Mouse (Mus musculus): Measurements from ENCODE around the gene Vmn2r91. TPM values are rescaled to one million over a fixed set of nuclear protein-coding genes. Genes with fewer than 3 reads are reported as not detected.
"Not testable (repeated sequence)": the region's sequence is repeated elsewhere in the genome, so short reads cannot be mapped to it uniquely, and the experiment has no call there.

Gene Vmn2r91
- total RNA-seq (2021), result not detected
- long read RNA-seq, experiment 1, result 0 reads
- long read RNA-seq, experiment 2, result 0 reads

DNA sequence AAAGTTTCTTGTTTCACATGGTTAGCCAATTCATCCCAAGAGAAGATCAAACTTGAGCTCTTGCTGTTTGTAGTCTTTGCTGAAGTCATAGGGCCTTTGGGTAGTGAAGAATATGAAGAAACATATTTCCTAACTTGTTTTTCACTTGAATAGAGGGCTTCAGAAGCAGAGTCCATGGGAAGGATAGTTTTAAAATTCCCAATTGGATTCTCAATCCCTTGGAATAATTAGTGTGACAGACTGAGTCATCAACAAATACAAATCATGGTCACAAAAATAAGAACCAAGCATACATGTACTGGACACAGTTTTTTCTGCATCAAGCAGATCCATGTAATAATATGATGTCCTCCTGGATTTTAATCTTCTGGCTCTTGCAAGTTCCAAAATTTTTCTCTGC lies at the start of gene Vmn2r91:
Gene Vmn2r91, plus strand, starts transcription at position 301 of the 400 bp plus-strand sequence.
- DNase-seq (ENCODE audit: low spot score in 2 of 2), result not testable (repeated sequence)

DNA sequence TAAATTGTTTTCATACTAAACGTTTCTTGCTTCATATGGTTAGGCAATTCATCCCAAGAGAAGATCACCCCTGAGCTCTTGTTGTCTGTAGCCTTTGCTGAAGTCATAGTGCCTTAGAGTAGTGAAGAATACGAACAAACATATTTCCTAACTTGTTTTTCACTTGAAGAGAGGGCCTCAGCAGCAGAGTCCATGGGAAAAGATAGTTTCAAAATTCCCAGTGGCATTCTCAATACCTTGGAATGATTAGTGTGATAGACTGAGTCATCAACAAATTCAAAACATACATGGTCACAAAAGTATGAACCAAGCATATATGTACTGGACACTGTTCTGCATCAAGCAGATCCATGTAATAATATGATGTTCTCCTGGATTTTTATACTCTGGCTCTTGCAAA lies 35.7 kb upstream of the Vmn2r91 start, which contains the start of gene Vmn2r124:
Gene Vmn2r124, plus strand, starts transcription at position 301 of the 400 bp plus-strand sequence.
- no peak for DNase-seq (ENCODE audit: low spot score in 2 of 2)

DNA sequence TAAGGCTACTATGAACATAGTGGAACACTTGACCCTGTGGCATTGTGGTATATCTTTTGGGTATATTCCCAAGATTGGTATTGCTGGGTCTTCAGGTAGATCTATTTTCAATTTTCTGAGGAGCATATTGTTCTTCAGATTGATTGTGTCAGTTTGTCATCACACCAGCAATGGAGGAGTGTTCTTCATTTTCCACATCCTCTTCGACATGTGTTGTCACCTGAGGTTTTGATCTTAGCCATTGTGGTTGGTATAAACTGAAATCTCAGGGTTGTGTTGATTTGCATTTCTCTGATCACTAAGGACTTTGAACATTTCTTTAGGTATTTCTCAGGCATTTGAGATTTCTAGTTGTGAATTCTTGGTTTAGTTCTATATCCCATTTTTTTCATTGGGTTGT lies 10.8 kb downstream of the Vmn2r91 start:
- not testable (repeated sequence) for DNase-seq (ENCODE audit: low spot score in 2 of 2)

DNA sequence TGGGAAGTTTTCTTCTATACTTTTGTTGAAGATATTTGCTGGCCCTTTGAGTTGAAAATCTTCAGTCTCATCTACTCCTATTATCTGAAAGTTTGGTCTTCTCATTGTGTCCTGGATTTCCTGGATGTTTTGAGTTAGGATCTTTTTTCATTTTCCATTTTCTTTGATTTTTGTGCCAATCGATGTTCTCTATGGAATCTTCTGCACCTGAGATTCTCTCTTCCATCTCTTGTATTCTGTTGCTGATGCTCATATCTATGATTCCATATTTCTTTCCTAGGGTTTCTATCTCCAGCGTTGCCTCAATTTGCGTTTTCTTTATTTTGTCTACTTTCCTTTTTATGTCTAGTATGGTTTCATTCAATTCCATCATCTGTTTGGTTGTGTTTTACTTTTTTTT lies 17.4 kb downstream of the Vmn2r91 start:
- not testable (repeated sequence) for DNase-seq (ENCODE audit: low spot score in 2 of 2)

DNA sequence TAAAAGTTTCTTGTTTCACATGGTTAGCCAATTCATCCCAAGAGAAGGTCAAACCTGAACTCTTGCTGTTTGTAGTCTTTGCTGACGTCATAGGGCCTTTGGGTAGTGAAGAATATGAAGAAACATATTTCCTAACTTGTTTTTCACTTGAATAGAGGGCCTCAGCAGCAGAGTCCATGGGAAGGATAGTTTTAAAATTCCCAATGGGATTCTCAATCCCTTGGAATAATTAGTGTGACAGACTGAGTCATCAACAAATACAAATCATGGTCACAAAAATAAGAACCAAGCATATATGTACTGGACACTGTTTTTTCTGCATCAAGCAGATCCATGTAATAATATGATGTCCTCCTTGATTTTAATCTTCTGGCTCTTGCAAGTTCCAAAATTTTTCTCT lies 66.8 kb downstream of the Vmn2r91 start, which contains the start of gene Vmn2r92:
Gene Vmn2r92, plus strand, starts transcription at position 301 of the 400 bp plus-strand sequence.
- DNase-seq (ENCODE audit: low spot score in 2 of 2), result not testable (repeated sequence)

DNA sequence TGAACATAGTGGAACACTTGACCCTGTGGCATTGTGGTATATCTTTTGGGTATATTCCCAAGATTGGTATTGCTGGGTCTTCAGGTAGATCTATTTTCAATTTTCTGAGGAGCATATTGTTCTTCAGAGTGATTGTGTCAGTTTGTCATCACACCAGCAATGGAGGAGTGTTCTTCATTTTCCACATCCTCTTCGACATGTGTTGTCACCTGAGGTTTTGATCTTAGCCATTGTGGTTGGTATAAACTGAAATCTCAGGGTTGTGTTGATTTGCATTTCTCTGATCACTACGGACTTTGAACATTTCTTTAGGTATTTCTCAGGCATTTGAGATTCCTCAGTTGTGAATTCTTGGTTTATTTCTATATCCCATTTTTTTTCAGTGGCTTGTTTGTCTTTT lies 76.4 kb downstream of the Vmn2r91 start:
- not testable (repeated sequence) for DNase-seq (ENCODE audit: low spot score in 2 of 2)

Other genes starting within 250 kb of the Vmn2r91 start
- under 1 TPM in 1 of 2 experiments, not detected in 1; 0.13 TPM for gene Has1, start 229.8 kb upstream of the Vmn2r91 start, total RNA-seq (2021)
- not detected for gene Fpr1, start 201.1 kb upstream of the Vmn2r91 start, total RNA-seq (2021)
- gene Fpr2, start 197.2 kb upstream of the Vmn2r91 start, total RNA-seq (2021), result not detected
- not detected for gene Fpr3, start 197.2 kb upstream of the Vmn2r91 start, total RNA-seq (2021)
- not detected for gene Fpr-rs4, start 63.3 kb upstream of the Vmn2r91 start, total RNA-seq (2021)
- not detected for gene Vmn2r124, start 35.6 kb upstream of the Vmn2r91 start, total RNA-seq (2021)
- gene Vmn2r92, start 66.9 kb downstream of the Vmn2r91 start, total RNA-seq (2021), result not detected
- not detected for gene Vmn2r94, start 192.7 kb downstream of the Vmn2r91 start, total RNA-seq (2021)
- gene Vmn2r93, start 213.1 kb downstream of the Vmn2r91 start, total RNA-seq (2021), result not detected

All from adrenal gland, adult 18-20 months (tissue).